Mouse (Mus musculus) left cerebral cortex, postnatal 25 days (tissue): ENCODE measurements at regions not wholly inside any gene's neighbourhood (a gene's known extent, or its start where the extent isn't known, plus 50 kb on each side); places are given as distances from the start of the nearest gene placed in this dataset.
A peak's percentile ranks its signal among the peaks of the same experiment; 100 is the strongest.

ENCODE experiments used
- DNase-seq, 2 experiments: peaks; one replicate each; pipeline ENCODE4 v3.0.0; 2022; ENCODE audit warnings: low spot score in 2 of 2, mixed read lengths in 1 of 2
- intact Hi-C: fragments of 180-260 bp; cut with DNase I; formaldehyde crosslinking; loops from one replicate; pipeline ENCODE4 v1.15.1; 2025

DNA sequence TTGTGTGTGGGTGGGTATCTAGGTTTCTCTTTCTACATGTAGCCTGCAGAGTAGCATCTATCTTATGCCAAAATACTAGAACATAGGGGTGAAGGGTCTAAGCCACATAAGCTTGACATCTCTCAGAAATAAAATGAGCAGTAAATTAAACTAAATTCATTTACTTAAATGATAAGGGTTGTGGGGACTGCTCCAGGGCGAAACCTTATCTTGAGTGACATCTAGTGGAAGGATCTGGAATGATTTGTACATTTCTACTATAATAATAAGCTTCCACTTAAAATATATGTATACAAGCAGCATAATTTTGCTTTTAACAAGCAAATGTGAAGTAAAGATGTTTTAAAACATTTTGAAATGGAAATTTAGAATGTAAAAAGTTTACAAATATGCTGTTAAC, 271.4 kb downstream of the Vgll3 start:
- intact Hi-C loops: no loop called here
- DNase-seq: peak in 1 of 2 experiments; percentile 8

DNA sequence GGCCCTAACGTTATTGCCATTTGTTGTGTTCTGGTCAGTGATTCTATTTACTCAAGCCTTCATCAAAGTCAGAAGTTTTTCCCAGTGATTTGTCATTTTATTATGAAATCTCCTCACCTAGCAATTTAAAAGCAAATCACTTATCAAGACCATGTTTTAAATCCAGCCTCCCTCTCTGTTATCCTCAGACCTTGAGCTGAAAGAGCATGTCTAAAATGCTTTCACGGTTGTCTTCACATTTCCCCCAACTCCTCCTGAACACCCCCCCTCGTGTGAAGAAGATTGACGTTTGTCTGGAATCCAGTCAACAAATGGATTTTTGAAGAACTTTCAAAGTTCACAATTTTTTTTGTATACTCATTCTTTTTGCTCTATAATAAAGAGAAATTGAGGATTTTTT, 277.7 kb downstream of the Vgll3 start:
- no peak for DNase-seq
- intact Hi-C loops: no loop called here

DNA sequence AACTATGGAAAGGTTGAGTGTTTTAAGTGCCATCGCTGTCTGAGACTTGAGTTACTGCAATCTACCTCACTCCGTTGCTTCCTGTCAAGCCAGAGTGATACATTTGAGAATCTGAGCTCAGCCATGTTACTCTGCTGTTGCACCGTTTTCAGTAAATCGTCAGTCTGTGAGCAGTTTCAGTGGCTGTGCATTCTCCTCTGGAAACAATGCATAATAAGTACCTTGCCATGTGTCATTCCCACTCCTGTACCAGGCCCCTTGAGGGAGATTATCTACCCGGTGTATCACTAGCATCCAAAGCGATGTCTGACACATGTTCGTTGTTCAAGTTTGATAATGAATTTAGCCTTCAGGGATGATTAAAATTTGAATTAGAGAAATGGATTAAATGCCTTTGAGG, 280.6 kb downstream of the Vgll3 start:
- DNase-seq: no peak
- intact Hi-C loops: no loop called here

DNA sequence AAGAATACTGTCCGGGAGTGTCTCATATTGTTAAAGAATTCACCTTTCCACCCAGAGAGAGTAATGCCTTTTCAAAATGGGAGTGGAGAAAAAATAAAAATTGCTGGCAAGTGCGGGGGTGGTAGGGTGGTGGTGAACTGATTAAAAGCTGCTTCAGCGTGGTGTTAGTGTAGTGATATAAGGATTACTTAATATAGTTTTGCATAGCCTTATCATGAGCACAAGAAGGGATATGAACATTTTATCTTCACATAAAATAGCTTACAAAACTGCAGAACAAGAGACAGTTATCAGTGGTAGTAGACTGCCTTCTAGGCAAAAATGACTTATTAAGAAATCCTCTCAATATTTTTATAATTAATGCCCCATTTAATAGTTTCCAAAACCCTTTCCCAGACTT, 302.9 kb downstream of the Vgll3 start:
- intact Hi-C loops: no loop called here
- DNase-seq: no peak

DNA sequence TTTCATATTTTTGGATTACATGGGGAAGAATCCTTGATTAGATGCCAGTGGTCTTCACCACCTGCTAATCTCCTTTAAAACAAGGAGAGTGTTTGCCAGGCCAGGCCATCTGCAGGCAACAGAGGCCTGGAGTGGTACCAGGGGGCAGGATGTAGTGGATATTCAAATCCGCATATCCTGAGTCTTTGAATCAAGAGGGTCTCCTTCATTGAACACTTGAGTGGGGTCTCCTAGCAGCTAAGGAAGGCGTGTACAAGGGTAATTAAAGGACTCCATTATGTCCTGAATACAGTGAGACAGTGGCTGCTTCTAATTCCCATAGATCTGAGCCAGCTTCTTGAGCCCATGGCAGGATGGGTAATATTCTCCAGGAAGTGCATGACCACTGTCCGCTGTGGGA, 322.7 kb downstream of the Vgll3 start:
- no peak for DNase-seq
- intact Hi-C loops: no loop called here

DNA sequence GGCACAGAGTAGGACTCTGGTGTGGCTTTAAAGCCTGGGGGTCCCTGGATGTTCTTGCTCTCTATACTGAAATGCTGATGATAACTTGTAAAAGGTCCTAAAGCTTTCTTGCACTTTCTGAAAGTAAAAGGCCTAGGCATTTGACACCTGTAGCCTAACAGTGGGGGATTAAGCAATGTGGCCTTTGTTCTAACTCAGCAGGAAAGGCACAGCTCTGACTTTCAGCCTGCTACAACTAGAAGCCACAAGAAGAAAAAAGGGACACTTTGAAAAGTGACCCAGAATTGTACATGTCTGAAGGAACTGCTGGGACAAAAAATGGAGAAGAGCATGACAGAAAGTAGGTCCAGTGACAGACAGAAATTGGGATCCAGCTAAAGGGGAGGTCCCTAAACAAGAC, 329.7 kb downstream of the Vgll3 start:
- intact Hi-C loops: no loop called here
- no peak for DNase-seq

DNA sequence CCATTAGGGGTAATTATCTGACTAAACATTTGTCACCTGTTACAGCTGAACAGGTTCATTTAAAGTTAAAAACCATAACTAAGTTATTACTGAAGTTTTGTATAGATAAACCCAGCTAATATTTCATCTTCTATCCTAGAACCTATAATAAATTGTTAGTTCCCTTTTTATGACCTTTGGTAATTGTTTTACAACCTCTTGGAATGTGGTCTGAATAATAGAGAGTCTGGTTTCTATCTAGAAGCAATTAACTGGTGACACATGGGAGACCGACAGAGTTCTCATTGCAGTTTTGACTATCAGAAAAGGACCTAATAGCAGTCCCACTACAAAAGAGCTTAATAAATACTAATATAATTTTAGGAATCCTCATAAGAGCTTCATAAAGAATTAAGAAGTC, 330.2 kb downstream of the Vgll3 start:
- DNase-seq: no peak
- intact Hi-C loops: no loop called here

DNA sequence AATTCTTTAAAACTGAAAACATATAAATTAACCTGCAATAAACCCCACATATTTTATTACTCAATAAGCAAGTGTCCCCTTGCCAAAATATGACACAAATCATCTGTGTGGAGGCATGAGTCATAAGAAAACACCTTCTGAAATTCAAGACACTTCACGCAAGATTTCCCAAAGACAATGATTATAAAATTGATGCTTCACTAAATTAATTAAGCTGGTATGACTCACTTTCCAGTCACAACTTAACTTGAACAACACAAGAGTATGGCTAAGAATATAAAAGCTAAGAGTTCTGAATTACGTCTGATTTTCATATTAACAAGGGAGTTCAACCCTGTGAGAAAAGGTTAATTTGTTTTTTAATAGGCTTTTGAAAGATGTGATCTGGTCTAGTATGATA, 353.2 kb downstream of the Vgll3 start:
- no peak for DNase-seq

DNA sequence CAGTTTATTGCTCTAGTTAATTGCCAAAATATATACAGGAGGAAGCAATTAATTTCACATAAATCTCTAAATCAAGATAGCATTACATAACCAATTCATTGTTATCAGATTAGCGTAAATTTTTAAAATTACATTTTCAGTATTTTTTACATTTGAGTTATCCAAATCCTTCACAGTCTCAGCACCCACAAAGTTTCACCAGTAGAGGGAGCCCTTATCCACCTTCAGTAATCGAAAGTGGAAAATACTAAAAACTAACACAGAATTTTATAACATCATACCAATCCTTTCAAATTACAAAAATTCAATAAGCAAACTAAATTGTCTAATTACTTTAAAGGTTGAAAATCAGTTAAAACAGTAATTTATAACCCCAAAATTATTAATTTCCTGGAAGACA, 375.7 kb downstream of the Vgll3 start:
- peak; percentile 46 for DNase-seq
- intact Hi-C loops: no loop called here

More for the DNA sequence above, 353.2 kb downstream of the Vgll3 start:
- intact Hi-C loops: no loop called here

DNA sequence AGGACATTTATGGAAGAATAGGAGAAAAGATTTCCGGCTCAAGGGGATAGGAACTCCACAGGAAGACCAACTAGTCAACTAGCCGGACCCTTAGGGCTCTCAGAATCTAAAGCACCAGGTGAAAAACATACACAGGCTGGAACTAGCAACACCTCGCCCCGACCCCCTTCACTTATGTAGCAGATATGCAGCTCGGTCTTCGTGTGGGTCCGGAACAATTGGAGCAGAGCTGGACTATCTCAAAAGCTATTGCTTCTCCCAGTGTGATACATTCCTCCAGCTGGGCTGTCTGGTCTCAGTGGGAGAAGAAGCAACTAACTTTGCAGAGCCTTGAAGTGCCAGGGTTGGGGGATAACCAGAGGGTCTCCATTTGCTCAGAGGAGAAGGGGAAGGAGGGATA, 386.3 kb downstream of the Vgll3 start:
- DNase-seq: no peak
- intact Hi-C loops: no loop called here
